Mouse (Mus musculus) lung, adult 18-20 months (tissue): ENCODE measurements around the gene Stk32b.
A peak's percentile ranks its signal among the peaks of the same experiment; 100 is the strongest.

Source experiments
- DNase-seq, 2 experiments: peaks; one replicate each; pipeline ENCODE4 v3.0.0; 2022; ENCODE audit warnings: mixed read lengths in 2 of 2

The Stk32b gene

GRCm38 (mm10) chr5:37659177-37659576 lies 57.8 kb downstream of the Stk32b start:
- DNase-seq = no peak

- DNase-seq = no peak
Measured at GRCm38 (mm10) chr5:37657741-37658140, 59.2 kb downstream of the Stk32b start.

- DNase-seq = no peak
Measured at GRCm38 (mm10) chr5:37655208-37655607, 61.8 kb downstream of the Stk32b start.

DNA sequence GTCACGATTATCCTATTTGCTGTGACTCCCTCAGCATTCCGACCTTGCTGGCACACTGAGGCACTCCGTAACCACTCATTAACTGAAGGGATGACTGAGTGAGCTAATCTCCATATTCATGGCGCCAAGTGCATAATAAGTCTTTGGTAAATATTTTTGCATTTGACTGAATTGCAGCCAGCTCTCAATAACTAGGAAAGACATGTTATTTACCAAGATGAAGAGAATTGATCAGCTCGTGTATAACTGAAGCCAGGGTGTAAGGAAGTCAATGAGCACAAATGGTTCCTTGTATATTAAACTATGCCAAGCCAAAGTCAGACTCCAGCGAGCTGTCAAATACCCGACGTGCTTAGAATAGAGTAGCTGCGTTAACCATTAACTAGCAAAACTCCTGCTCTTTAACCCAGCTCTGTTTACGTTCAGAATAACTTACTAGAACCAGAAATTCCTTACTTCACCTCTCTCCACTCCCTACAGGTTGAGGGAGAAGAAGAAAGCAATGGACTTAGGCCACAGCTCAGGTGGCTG lies 66.2 kb downstream of the Stk32b start:
- DNase-seq = no peak

- DNase-seq = no peak
Measured at GRCm38 (mm10) chr5:37650089-37650601, 66.8 kb downstream of the Stk32b start.

GRCm38 (mm10) chr5:37644082-37644481 lies 72.9 kb downstream of the Stk32b start:
- DNase-seq = no peak

- no peak for DNase-seq
Measured at GRCm38 (mm10) chr5:37642486-37642885, 74.5 kb downstream of the Stk32b start.

GRCm38 (mm10) chr5:37634791-37635190 lies 82.2 kb downstream of the Stk32b start:
- DNase-seq = no peak

DNA sequence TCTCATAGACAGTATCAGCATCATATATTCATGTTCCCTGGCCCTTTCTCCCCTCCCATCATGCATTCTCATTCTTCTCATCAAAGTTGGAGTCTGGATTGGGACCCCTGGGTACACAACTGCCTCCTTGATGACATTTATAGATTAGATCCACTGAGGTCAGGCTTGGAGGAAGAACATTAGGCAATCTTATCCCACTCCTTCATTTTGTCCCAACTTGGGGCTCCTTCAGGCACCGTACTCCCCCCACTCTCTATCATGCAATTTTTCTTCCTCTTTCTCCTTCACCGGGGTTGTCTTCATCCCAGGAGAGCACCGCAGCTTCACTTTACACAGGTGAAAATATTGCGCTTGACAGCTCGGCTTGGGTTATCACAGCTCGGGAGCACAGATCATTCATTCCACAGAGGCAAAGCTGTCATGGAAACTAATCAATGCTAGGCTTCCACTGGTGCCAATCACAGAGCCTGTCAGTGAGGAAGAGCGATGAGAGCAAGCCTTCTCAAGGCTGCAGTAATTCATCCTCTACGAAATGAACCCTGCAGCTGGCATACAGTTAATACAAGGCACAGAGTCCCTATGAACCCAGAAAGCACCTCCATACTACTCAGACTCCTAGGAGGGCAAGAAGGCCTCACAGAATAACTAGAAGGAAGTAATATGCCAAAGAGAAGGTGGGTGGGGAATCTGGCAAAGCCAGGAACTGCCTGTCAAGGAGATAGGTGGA lies 89.4 kb downstream of the Stk32b start:
- no peak for DNase-seq

- DNase-seq = no peak
Measured at GRCm38 (mm10) chr5:37611874-37612273, 105.1 kb downstream of the Stk32b start.

- DNase-seq = no peak
Measured at GRCm38 (mm10) chr5:37599566-37599965, 117.4 kb downstream of the Stk32b start.

DNA sequence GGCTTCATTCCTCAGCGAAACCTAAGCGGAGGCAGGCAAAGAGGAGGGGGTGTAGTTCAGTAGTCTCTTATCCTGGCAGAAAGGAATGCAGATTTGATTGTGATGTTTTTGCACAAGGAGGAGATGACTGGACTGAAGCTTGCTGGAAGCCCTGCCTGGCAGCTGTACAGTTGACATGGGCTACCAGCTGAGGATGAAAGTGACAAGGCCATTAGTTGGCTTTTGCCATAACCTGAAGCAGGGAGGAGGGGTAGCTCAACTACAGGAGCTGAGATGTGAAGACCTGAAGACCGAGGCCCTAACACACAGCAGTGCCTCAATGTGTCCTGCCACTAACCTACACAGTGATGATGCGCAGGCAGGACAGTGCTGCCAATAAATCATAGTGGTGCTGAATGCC lies 118.7 kb downstream of the Stk32b start:
- DNase-seq = no peak

DNA sequence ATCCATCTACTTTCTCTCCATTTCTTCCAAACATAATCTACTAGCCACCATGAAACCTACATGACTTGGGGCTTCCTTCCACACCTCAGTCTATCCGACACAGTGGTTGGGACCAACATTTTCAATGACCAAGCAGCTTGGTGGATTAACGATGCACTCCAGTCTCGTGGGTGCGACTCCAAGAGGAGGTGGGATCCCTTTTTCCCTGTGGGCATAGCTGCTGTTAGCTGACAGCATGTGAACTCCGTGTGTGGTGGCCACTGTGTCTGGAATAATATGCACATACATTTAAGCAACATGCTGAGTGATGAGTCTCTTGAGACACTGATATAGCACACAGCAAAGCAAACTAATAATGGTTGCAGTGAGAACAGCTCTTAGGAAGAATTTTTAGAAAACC lies 124.6 kb downstream of the Stk32b start:
- DNase-seq = no peak

DNA sequence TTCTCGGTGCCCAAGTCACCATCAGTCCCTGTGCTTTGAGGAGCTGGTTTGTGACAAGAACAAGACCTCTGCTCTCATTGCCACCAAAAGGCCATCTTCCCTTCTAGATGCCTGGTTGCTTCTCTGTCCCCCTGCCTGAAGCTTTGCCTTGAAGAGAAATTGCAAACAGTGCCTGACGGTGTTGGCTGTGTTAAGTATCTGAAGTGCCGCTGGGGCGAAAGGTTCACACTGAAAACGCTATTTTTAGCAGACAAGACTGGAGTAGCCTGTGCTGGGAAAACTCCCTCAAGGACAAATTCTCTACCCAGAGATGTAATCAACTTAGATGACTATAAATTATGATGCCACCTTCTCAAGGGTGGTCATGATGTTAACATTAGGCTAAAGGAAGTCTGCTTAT lies 129.1 kb downstream of the Stk32b start:
- no peak for DNase-seq

- DNase-seq = no peak
Measured at GRCm38 (mm10) chr5:37586071-37586470, 130.9 kb downstream of the Stk32b start.

- DNase-seq = no peak
Measured at GRCm38 (mm10) chr5:37575427-37575826, 141.5 kb downstream of the Stk32b start.

DNA sequence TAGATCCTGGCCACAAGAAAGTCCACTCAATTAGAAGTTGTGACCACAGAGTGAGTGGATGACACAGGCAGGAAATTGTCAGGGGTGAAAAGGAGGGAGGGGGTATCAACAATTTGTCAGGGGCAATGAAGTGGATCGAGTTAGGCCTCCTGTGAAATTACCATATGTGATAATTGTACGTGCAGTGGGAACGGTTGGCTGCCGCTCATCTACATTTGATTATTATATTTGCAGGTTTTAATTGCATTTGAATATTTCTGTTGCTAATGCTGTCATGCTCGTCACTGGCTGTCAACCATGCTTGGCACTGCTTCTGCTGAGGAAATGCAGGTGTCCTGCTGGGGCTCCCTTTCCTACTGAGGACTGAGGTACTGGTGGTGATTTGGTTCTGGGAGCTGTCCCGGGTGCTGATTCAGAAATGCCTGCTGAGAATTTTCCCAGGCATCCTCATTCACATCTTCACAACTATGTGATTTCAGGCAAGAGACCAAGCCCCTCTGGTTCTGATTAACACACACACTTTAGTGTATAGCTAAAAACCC lies 159.6 kb downstream of the Stk32b start:
- DNase-seq = no peak

- DNase-seq = no peak
Measured at GRCm38 (mm10) chr5:37554231-37554630, 162.7 kb downstream of the Stk32b start.

DNA sequence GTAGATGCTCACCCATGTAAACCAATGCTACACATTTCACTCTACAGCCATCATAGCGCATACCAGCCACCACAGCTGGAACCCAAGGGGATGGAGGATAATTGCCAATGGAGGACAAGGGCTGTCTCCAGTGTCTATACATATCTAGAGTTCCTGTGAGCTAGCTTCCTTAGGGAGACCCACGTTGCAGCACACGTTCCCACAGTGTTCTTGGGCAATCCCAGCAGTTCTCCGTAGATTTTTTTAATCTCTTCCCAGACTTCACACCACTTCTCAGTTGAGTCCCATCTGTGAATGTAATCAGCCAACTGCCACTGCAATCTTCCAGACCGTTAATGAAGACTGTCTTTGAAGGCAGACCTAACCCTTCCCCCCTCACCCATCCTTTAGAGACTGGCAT lies 165.3 kb downstream of the Stk32b start:
- no peak for DNase-seq

GRCm38 (mm10) chr5:37535726-37536293 lies 181.2 kb downstream of the Stk32b start:
- no peak for DNase-seq

GRCm38 (mm10) chr5:37535227-37535626 lies 181.7 kb downstream of the Stk32b start:
- DNase-seq = no peak

DNA sequence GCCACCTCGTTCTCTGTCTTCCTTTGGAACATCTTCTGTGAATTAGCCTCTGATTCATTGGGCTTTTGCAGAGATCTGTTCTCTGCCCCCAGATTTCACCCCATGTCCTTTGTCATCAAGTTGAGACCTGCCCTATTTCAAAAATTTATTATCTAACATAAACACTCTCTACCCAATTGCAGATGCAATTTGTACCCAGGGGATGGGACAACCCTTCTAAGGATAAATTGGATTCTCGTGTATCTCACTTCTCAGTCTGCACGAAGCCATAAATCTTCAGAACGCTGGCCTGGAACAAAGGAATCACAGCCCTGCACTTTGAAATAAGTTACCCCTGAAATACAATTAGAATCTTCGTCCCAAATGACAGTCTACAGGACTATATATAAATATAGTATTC lies 191.6 kb downstream of the Stk32b start:
- DNase-seq = no peak

DNA sequence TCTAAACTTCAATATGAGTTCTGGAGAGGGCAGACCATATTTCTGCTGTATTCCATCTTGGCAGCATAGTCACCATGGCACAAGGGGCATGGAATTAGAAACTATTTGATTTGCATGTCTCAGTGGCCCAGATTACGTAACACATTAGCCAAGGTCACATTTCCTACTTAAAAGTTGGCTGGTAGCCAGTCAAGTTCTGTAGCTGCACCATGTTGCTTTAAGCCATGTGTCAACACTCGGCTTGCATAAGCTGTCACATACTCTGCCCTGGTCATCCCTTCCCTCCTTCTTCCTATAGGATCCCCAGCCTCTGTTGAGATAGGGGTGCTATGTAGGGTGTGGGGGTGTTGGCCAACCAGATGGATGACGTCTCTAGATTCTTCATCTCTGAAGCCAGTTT lies 196.5 kb downstream of the Stk32b start:
- peak; percentile 3 to 42 for DNase-seq

DNA sequence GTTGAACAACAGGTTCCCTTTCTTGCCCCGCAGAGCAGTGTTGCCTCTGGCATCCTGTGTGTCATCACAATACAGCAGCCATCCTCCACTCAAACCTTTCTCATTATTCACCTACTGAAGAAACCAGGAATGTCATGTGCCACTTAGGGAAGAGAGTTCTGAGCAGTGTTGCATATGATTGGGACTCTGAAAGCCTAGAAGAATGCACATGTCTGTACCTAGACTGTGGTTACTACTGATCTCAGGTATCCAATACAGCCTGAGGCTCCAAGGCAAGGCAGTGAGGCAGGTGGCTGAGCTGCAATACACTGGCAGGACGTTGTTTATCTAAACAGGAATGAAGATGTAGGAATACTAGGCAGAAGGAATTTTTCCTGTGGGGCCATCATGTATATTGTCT lies 204.5 kb downstream of the Stk32b start:
- DNase-seq = no peak
